Mouse (Mus musculus) urinary bladder, postnatal 25 days (tissue): ENCODE data around the gene Drg1.
"Not testable (repeated sequence)": the region's sequence is repeated elsewhere in the genome, so short reads cannot be mapped to it uniquely, and the experiment has no call there.

Experiments
- DNase-seq: peaks from one replicate; pipeline ENCODE4 v3.0.0; 2022; ENCODE audit warnings: low spot score

Gene Drg1

DNA sequence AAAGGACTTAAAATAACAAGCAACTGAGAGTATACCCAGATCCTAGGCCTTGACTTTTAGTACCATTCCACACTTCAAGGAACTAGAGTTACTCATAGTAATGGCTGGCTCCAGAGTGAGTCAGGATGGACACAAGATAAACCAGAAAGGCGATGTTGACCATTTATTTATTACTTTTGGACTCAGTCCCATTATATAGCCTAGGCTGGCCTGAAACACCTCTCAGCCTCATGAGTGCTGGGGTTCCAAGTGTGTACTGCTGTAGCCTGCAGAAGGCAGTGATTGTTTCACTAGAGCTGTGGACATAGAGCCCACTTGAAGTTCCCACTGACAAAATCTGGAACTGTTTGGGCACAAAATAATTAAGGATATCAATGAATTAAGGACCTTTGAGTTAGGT is 53.7 kb downstream of the Drg1 start:
- no peak for DNase-seq

DNA sequence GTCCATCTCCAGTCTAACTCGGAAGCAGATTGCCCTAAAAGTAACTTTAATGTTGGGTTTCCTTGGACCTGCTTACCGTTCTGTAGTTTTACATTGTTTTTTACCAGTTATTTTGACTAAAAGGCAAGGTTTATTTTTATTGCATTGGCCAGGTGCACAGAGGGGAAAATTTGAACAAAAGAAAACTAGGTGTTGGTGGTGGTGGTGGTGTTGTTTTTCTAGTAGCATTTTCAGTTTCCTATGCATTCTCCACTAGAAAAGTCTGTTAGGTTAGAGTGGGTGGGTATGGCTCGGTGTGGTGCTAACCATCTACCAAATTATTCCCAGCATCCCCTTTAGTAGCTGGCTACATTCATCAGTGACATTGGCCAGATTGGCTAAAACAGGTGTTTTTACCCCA is 59.4 kb downstream of the Drg1 start:
- no peak for DNase-seq

DNA sequence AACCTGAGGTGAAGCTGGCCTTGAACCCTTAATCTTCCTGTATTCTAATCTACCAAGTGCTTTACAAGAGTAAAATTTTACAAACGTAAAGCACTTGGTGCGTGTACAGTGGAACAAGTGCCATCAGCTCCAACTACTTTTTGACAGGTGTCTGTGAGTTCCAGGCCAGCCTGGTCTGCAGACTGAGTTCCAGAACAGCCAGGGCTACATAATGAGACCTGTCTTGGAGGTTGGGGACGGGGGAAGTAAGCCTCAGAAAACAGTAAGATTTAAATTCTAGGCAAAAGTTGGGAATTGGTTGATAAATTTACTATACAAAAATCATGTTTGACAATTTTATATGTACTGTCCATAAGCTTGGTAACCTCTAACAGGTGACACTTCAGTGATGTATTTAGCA is 61.0 kb downstream of the Drg1 start:
- DNase-seq = no peak

DNA sequence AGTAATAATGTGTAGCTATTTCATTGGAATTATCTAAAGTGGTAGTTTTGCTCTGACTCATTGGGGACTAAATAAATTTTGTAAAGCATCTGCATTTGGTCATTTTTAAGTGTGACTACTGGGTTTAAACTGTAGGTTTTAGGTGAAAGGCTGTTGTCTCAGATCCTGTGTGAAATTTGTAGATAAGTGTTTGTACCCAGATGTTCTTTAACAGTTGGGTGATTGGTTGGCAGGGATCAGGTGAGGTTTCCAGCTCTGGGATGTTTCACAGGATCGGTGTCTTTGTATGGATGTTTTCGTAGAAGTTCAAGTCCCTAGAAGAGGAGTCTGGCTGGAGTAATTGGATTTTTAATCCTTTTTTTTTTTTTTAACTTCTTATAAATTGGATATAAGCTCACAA is 62.4 kb downstream of the Drg1 start:
- no peak for DNase-seq

DNA sequence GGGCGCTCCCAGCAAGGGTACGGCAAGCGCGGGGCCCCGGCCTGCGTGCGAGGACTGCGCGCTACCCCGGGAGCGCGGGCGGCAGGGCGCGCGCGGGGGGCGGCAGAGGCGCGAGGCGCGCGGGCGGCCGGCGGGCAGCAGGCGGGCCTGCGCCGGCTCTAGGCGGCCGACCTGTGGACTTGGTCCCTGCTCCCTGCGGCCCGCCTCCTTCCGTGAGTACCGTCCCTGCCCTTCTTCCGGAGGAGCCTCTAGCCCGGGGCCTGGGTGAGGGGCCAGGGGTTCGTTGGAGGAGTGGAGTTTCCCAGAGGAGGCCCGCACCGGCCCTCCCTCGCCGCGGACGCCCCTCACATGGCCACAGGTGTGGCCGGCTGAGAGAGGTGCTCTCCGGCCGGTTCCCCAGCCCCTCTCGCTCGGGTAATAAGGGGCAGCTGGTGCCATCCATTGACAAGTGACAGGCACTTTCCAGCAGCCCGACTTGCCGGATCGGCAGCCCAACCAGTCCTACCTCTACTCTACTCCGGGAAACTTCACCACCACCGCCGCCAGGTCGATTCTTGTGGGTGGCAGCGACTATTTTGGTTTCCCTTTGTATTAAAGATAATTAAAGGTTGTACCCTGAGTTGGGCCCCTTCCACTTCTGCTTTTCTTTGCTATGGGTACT is 63.3 kb downstream of the Drg1 start:
- DNase-seq = peak; percentile 44

DNA sequence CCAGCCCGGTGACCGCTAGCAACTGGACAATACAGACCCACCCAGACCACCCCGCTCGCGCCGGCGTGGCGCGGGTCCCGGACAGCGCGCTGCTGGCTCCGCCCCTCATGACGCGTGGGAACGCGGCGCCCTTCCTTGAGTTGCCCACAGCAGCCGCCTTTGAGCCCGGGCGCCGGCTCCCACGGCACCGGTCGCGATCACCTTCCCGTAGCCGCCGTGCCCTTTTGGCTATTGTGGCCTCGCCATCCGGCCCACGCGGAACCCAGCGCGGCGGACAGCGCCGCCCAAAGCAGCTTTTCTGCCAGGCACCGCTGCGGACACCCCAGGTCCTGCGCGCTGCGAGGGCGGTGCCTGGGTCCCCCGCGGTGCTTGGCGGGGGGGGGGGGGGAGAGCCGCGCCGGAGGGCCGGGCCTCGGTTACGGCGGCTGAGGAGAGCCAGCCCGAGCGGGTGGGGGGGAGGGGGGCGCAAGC is 63.9 kb downstream of the Drg1 start, which contains the start of gene Eif4enif1:
Eif4enif1 (plus strand) TSS at position 162 of the 471 bp plus-strand sequence.
- DNase-seq = peak; percentile 91

DNA sequence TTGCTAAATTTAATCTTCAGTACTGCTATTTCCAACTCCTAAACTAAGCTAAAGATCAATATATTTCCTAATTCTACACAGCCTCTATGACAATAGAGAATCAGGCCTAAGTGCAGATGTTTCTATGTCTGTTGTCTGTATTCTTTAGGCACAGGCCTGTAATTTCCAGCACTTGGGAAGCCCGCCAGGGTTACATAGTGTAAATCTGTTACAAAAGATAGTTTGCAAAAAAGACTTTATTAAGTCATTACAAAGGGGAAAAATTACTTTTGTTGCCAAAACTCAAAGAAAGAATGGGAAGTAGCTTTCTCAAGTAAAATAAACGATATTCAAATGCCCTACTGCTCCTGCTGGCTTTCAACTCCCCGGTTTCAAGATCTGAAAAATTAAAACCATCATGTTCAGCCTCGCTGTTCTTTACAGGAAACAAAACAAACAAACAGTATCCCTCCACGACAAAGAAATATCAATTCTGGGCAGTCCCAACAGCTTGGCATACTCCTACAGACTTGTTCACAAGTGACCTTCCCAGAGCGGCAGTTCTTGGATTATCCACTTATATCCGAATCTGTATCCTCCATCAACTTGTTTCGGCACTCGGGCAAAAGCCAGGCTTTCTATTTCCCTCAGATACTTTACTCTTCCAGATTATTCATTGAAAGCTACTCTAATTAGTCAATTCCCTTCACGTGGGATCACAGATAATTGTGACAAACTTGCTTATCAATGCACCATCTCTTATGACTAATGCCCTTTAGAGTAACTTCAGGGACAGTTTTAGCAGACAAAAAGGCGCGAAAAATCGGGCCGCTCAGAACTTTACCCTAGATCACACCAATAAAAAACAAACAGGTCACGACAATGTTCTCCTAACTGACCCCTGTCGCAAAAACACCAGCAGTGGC is 64.6 kb downstream of the Drg1 start:
- peak; percentile 11 for DNase-seq

DNA sequence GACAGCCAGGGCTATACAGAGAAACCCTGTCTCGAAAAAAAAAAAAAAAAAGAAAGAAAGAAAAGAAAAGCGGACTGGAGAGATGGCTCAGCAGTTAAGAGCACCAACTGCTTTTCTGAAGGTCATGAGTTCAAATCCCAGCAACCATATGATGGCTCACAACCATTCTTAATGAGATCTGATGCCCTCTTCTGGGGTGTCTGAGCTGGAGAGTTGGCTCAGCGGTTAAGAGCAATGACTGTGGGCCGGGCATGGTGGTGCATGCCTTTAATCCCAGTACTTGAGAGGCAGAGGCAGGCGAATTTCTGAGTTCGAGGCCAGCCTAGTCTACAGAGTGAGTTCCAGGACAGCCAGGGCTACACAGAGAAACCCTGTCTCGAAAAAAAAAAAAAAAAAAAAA is 65.6 kb downstream of the Drg1 start:
- not testable (repeated sequence) for DNase-seq

DNA sequence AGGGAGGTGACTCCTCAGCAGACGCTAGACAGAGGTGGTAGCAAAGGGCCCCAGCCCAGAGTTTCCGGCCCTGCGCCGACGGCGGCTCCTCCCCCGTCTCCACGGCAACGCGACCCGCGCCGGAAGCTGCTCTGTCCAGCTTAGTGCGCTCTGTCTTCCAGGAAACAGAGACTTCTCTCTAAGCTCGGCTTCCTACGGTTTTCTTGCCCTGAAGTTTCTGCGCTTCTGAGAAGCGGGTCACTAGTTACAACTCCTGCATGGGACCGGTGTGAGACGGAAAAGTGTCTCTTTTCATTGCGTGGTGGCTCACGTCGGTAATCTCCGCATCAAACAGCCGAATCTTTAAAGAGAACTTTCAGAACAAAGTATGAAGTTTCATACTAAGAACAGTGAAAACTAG is 72.9 kb downstream of the Drg1 start, which contains the start of gene Sfi1:
Sfi1 (minus strand) TSS at position 101 of the 400 bp plus-strand sequence.
- DNase-seq = no peak

DNA sequence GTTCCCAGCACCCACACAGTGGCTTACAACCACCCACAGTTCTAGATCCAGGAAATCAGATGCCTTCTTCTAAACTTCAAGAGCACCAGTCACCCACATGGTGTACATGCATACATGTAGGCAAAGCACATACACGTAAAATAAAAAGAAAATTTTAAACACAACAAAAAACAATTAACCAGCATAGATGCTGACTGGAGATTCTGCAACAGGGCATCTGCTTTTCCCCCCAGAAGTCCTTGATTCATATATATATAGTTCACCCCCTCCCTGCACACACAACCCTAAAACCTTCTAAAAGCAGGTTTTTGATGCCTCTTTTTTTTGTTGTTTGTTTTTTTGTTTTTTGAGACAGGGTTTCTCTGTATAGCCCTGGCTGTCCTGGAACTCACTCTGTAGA is 83.5 kb downstream of the Drg1 start:
- peak; percentile 25 for DNase-seq

DNA sequence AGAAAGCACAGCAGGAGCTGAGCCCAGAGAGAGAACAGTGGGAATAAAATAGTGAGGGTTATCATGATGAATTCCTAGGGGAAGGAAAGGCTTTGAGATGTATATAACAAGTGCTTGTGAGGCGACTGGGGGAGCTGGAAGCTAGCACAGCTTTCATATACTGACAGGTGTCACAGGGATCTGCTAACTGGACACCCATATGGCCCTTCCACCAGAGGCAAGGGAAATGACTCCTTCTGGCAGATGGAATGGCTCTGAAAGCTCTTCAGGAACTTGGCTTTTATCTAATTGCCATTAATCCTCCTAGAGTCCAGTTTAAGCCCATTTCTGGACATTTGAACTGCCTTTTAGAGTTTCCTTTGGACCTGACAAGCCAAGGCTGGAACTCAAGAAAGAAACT is 84.2 kb downstream of the Drg1 start:
- DNase-seq = not testable (repeated sequence)

DNA sequence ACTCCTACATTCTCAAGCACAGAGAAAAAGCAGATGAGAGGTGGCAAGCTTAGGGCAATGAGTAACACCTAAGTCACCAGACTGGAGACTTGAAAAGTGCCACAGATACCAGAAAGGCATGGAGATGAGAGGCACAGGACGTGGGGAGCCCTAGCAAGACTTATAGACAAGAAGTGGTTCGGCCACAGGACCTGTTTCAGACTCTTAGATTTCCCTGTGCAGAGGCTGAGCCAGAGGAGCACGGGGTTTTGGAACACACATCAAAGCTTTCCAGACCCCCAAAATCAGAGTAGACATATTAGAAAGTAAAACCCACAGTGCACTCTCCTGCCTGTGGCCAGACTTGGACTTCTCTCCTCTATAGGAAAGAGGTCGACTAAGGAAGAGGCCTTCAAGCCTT is 85.0 kb downstream of the Drg1 start:
- DNase-seq = peak; percentile 85

DNA sequence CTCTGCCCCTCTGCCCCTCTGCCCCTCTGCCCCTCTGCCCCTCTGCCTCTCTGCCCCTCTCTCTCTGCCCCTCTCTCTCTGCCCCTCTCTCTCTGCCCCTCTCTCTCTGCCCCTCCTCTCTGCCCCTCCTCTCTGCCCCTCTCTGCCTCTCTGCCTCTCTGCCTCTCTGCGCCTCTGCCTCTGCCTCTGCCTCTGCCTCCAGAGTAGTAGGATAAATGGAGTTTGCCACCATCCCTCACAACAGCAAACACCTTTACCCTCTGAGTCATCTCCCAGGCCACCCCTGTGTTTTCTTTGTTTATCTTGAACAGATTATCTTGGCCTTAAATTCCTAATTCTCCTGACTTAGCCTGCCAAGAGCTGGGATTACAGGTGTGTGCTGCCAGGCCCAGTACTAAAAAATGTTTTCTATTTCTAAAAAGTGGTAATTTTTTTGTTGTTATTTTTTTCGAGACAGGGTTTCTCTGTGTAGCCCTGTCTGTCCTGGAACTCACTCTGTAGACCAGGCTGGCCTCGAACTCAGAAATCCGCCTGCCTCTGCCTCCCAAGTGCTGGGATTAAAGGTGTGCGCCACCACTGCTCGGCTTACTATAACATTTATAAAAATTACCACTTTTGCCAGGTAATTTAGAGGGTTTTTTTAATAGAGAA is 85.6 kb downstream of the Drg1 start:
- DNase-seq = not testable (repeated sequence)

DNA sequence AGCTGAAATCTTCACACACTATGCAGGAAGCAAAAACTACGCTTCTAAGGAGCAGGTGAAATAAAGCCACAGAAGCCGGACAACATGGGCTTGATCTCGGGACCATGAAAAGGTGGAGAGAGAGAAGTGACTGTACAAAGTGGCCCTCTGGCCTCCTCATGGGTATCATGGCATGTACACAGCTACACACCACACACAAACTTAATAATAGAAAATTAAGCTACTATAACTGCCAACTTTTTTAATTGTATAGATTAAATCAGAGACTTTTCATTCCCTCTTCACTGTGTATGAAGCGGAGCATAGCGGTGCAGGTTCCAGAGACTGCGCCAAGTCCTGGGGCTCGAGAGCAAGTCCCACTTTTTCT is 86.5 kb downstream of the Drg1 start:
- DNase-seq = peak; percentile 48

DNA sequence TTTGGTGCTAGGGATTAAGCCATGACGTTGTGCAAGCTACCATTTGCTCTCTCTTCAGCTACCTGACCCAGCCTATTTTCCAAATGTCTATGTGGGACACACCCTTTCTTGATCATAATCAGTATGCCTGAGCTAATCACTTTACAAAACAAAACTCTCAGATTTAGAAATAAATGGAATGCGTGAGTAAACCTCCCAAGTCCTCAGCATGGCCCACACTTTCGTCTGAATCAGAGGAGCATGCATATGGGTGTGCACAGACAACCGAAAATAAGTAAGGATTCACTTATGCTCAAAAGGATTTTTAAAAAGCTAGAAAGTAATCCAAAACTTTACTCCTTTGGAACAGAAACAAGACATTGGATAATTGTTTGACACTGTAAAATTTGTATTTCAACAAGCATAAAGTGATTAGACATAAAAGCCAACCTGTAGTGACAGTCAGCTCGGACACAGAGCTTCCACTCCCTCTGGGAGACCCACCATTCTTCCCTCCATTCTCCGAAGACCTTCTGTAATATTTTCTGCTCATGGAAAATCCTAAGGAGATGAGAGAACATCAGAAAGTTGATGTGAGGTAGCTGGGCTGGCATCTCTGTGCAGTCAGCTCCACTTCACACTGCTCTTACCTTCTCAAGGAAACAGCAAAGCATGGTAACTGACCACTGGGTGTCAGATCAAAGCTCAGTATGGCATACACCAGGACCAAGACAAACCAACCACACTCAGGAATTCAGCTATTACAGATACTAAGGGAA is 87.1 kb downstream of the Drg1 start:
- peak; percentile 70 for DNase-seq

DNA sequence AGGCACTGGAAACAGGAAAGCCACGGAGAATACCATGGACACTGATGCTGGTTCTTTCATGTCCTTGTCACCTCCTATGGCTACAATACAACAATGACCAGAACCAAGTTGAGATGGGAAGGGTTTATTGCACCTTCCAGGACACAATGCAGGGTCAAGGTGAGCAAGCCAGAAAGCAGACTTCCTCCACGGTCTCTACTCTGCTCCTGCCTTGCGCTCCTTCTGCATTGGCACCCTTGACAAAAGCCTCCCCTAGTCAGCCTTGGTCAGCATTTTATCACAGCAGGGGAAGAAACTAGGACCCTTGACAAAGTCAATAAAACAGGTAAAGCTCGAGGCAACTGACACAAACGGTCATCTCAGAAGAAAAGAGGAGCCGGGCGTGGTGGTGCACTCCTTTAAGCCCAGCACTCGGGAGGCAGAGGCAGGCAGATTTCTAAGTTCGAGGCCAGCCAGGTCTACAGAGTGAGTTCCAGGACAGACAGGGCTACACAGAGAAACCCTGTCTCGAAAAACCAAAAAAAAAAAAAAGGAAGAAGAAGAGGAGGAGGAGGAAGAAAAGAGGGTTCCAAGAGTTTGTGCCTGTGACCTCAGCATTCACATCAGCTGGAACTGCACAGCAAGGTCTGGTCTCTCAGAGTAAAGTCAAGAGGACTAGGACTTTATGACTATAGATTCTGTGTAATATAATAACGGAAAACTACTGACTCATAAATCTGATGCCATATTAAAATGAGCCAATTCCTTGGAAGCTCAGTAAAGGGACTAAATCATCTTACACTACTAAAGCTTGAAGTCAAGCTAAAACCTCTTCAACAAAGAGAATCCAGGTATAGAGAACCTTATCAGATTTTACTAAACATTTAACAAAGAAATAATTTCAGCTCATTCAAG is 92.5 kb downstream of the Drg1 start:
- DNase-seq = peak; percentile 83

DNA sequence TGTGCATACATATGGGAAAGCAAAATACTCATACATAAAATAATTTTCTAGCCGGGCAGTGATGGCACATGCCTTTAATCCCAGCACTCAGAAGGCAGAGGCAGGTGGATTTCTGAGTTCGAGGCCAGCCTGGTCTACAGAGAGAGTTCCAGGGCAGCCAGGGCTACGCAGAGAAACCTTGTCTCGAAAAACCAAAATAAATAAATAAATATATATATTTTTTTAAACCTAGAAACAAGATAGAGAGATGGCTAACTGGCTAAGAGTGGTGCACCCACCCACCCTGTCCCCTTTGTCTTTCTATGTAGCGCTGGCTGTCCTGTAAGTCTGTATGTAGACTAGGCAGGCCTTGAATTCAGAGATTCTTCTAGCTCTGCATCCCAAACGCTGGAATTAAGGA is 93.7 kb downstream of the Drg1 start:
- not testable (repeated sequence) for DNase-seq

DNA sequence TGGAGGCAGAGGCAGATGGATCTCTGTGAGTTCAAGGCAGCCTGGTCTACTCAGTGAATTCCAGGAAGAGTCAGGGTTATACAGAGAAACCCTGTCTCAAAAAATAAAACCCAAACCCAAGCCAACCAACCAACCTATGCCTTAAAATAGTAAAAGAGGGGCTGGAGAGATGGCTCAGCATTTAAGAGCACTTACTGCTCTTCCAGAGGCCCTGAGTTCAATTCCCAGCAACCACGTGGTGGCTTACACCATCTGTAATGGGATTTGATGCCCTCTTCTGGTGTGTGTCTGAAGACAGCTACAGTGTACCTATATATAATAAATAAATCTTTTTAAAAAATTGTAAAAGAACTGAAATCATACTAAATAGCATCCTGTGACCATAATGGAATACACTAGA is 94.3 kb downstream of the Drg1 start:
- DNase-seq = peak; percentile 62

DNA sequence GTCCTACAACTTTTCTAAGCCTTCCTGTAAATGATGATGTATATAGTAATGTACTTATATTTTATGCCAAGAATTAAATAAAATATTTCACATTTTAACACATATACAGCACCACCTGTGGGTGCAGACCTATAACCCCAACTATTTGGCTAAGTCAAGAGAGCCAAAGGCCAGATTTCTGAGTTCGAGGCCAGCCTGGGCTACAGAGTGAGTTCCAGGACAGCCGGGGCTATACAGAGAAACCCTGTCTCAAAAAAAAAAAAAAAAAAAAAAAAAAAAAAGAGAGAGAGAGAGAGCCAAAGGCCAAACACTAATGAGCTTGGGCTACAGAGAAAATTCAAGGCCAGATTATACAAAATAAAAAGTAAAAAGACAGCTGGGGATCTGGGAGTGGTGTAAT is 97.2 kb downstream of the Drg1 start:
- DNase-seq = not testable (repeated sequence)

DNA sequence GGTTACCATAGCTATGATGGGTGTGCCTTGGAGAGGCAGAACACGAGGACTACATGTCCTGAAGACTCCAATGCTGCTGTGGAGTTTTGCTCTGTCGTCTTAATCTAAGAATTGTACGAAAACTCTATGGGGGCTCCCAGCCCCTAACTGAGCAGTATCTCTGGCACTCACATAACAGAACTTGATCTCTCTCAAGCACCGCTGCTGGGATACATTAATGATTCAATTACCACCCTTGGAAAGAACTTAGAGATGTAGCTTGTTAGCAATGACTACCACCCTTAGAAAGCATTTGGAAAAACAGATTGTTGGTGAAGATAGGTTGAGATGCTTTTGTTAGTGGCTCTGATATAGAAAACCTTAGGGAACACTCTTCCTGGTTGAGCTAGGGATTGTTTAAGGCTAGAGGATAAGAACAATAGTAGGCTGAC is 98.6 kb downstream of the Drg1 start:
- DNase-seq = peak; percentile 67

DNA sequence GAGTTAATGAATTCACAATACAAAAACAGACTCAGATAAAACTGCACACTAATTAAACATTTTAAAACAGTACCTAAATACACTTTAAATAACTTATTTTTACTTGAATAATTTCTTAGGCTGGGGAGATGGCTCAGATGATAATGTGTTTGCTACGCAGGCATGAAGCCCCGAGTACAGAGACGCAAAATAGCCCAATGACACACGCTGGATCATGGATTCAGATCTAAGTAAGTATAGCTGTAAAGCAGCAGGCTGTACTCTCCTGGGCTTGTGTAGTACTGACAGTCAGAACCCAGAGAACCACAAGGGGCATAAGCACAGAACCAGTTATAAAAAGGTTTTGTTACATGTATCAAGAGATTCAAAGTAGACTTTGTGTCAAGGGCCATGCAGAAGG is 99.1 kb downstream of the Drg1 start:
- DNase-seq = not testable (repeated sequence)
